ENCODE assay signal across 13 mouse cellular contexts in the genomic region with DNA sequence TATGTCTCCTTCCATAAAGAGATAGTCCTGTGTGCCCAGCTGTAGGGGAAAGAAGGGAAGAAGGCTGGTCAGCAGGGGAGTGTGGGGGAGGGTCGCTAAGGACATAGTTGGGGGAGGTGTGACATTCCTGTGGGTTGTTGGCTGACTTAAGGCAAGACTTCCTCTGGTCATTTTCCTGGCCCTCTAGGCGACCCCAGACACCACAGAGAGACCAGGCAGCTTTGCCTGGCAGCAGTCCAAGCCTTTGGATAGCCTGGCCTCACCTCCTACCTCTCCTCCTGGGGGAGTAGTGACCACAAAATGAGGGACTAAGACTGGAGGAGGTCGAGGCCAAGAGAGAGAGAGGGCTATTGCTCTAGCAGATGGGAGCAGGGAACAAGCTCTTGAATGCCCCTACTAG. TPM values are rescaled to one million over a fixed set of nuclear protein-coding genes. Genes with fewer than 3 reads are reported as not detected.
DNase-seq lines count a peak whose midpoint lies in the region; ATAC-seq and TF ChIP-seq lines count a peak whose summit lies in the region.
"Had no signal": no experiment of that assay in that cellular context is flagged by ENCODE, and none has a peak within 500 bp of the region (broad histone marks: within the 10 kb centered on the region; RNA-seq: fewer than 3 reads in every experiment).

No protein-coding gene starts in this region.

- no peak for TF ChIP-seq EP300 in stomach, postnatal 0 days (optimal IDR thresholded peaks at IDR 0.05)

- TF ChIP-seq CTCF in stomach, postnatal 0 days (IDR thresholded peaks at IDR 0.05; ENCODE audit: low read depth), result no peak

- no peaks in the 10 kb centered on the region for H3K9me3 ChIP-seq in stomach, embryonic 16.5 days (replicated peaks; ENCODE audit: control insufficient read depth, low read length)
- no peaks in the 10 kb centered on the region for H3K9me3 ChIP-seq in stomach, postnatal 0 days (ENCODE audit: control insufficient read depth, low read length)
- H3K9me3 ChIP-seq: forebrain, embryonic 13.5 days; G1E; hindbrain, embryonic 13.5 days; liver, embryonic 13.5 days had no signal

- ATAC-seq in stomach, embryonic 16.5 days (ENCODE audit: insufficient read depth, low FRiP score), result no peak
- no peak for ATAC-seq in stomach, postnatal 0 days (ENCODE audit: low FRiP score, low TSS enrichment)
- no peak for ATAC-seq in megakaryocyte progenitor cell, adult 5-6 weeks (replicated peaks; ENCODE audit: poor library complexity)
- ATAC-seq: forebrain, embryonic 13.5 days had no signal

- no peaks in the 10 kb centered on the region for H3K27me3 ChIP-seq in stomach, embryonic 16.5 days (ENCODE audit: control insufficient read depth, insufficient read depth, low read length)
- H3K27me3 ChIP-seq in stomach, postnatal 0 days (ENCODE audit: control insufficient read depth, insufficient read depth, low read length), result no peaks in the 10 kb centered on the region
- H3K27me3 ChIP-seq: forebrain, embryonic 13.5 days; hindbrain, embryonic 13.5 days; liver, embryonic 13.5 days had no signal

- H3K4me2 ChIP-seq in stomach, embryonic 16.5 days (ENCODE audit: low read depth, low read length), result no peak overlapping the region
- no peak overlapping the region for H3K4me2 ChIP-seq in stomach, postnatal 0 days (replicated peaks; ENCODE audit: low read depth)
- H3K4me2 ChIP-seq: forebrain, embryonic 13.5 days; hindbrain, embryonic 13.5 days; liver, embryonic 13.5 days had no signal

- intact Hi-C loops in heart, postnatal 25 days (cut with DNase I), result no loop called here

- peak; percentile 34 to 58 for DNase-seq in adrenal gland, adult (ENCODE audit: inconsistent age in 2 of 2, low spot score in 1 of 2)
- DNase-seq in adrenal gland, adult 18-20 months (ENCODE audit: low spot score in 2 of 2), result no peak
- DNase-seq in heart, postnatal 4 days, result peak; percentile 42
- DNase-seq in heart, postnatal 25 days (ENCODE audit: low spot score), result no peak
- no peak for DNase-seq in stomach, postnatal 0 days (ENCODE audit: low spot score)
- no peak for DNase-seq in spleen, postnatal 10 days (ENCODE audit: low spot score in 2 of 2)
- DNase-seq: cerebellum, adult 18-20 months; liver, embryonic 13.5 days had no signal

- 0 out of 2 replicates have a peak overlapping the region, but pooled peaks have one; percentile 5 for H3K27ac ChIP-seq in stomach, embryonic 16.5 days (ENCODE audit: low read length)
- no peak overlapping the region for H3K27ac ChIP-seq in stomach, postnatal 0 days (replicated peaks)
- H3K27ac ChIP-seq: forebrain, embryonic 13.5 days; hindbrain, embryonic 13.5 days; liver, embryonic 13.5 days had no signal

- no peak overlapping the region for H3K4me3 ChIP-seq in stomach, embryonic 16.5 days (replicated peaks; ENCODE audit: low read length)
- H3K4me3 ChIP-seq in stomach, postnatal 0 days (ENCODE audit: low read depth, low read length), result no peak overlapping the region
- H3K4me3 ChIP-seq: forebrain, embryonic 13.5 days; hindbrain, embryonic 13.5 days; liver, embryonic 13.5 days had no signal

- 36% methylated on average over 3 of the region's 3 CpGs for WGBS in stomach, embryonic 16.5 days
- WGBS in stomach, postnatal 0 days, result 39% methylated on average over 3 of the region's 3 CpGs

- no peak overlapping the region for H3K9ac ChIP-seq in stomach, embryonic 16.5 days (ENCODE audit: low read length)
- no peak overlapping the region for H3K9ac ChIP-seq in stomach, postnatal 0 days (ENCODE audit: low read length)
- H3K9ac ChIP-seq: forebrain, embryonic 13.5 days; hindbrain, embryonic 13.5 days; liver, embryonic 13.5 days had no signal

- H3K36me3 ChIP-seq in stomach, embryonic 16.5 days (ENCODE audit: control insufficient read depth, insufficient read depth, low read length), result no peaks in the 10 kb centered on the region
- peaks cover 25% of the 10 kb centered on the region for H3K36me3 ChIP-seq in stomach, postnatal 0 days (ENCODE audit: control insufficient read depth, insufficient read depth, low read length)
- H3K36me3 ChIP-seq: G1E had no signal

- peaks cover 26% of the 10 kb centered on the region for H3K4me1 ChIP-seq in stomach, embryonic 16.5 days (ENCODE audit: control insufficient read depth, insufficient read depth, low read length)
- H3K4me1 ChIP-seq in stomach, postnatal 0 days (replicated peaks; ENCODE audit: control insufficient read depth, insufficient read depth), result peaks cover 12% of the 10 kb centered on the region

RNA-seq across cellular contexts. Expression of gene Csf1, which starts 17.2 kb away (rescaled TPM):
- total RNA-seq in adrenal gland, adult 18-20 months (2021), result 10 to 100 TPM; 13.2 to 34.7 TPM
- total RNA-seq in heart, postnatal 4 days (2021), result 10 to 100 TPM; 14.8 to 15.4 TPM
- 10 to 100 TPM; 46.8 to 48.6 TPM for total RNA-seq in heart, postnatal 25 days (2021)
- polyA plus RNA-seq in stomach, embryonic 16.5 days (2015; fragmentation: Nextera tagmentation; extraction: Ambion mirVana), result 19.2 and 20.2 TPM in 2 replicates
- 13.1 and 14.7 TPM in 2 replicates for polyA plus RNA-seq in stomach, postnatal 0 days (2015; fragmentation: Nextera tagmentation; extraction: Ambion mirVana)
- total RNA-seq in megakaryocyte progenitor cell, adult 5-6 weeks (2015), result 2.2 and 4.8 TPM in 2 replicates
- 1.5 and 4.6 TPM in 2 replicates for total RNA-seq in megakaryocyte progenitor cell, adult 5-6 weeks (2017)

RNA-seq across cellular contexts. Expression of gene Ahcyl1, which starts 46.7 kb away (rescaled TPM):
- 100 to 1,000 TPM; 252 to 308 TPM for total RNA-seq in adrenal gland, adult 18-20 months (2021)
- 10 to 100 TPM; 92.0 to 95.7 TPM for total RNA-seq in heart, postnatal 4 days (2021)
- 10 to 100 TPM; 80.0 to 81.1 TPM for total RNA-seq in heart, postnatal 25 days (2021)
- 65.8 and 71.2 TPM in 2 replicates for polyA plus RNA-seq in stomach, embryonic 16.5 days (2015; fragmentation: Nextera tagmentation; extraction: Ambion mirVana)
- polyA plus RNA-seq in stomach, postnatal 0 days (2015; fragmentation: Nextera tagmentation; extraction: Ambion mirVana), result 39.8 and 41.4 TPM in 2 replicates
- 82.8 and 84.9 TPM in 2 replicates for total RNA-seq in megakaryocyte progenitor cell, adult 5-6 weeks (2015)
- total RNA-seq in megakaryocyte progenitor cell, adult 5-6 weeks (2017), result 42.3 and 73.4 TPM in 2 replicates

Comparison
In these comparisons a context has a peak if more than half of its experiments do, and no peak if none do; other contexts are left out.
1. DNase-seq: peak in adrenal gland, adult (2 of 2) and heart, postnatal 4 days (single experiment); none in adrenal gland, adult 18-20 months (0 of 2), heart, postnatal 25 days (single experiment), stomach, postnatal 0 days (single experiment) and spleen, postnatal 10 days (0 of 2).